Mouse (Mus musculus) C2C12 (cell line): ENCODE results near the gene Mctp2. TPM values are rescaled to one million over a fixed set of nuclear protein-coding genes. Genes with fewer than 3 reads are reported as not detected.

Experiments used
- H3K27me3 ChIP-seq: one replicate; pipeline ENCODE4 v1.6.1; 2011; ENCODE audit not compliant: control insufficient read depth, insufficient read depth, insufficient read length
- H3K36me3 ChIP-seq: one replicate; pipeline ENCODE4 v1.6.1; 2011; ENCODE audit not compliant: control insufficient read depth, insufficient read depth
- H3K4me3 ChIP-seq: one replicate; pipeline ENCODE4 v1.5.1; 2011; ENCODE audit warnings: mild to moderate bottlenecking, control low read depth; ENCODE audit not compliant: poor library complexity, insufficient read depth, severe bottlenecking
- H3K79me2 ChIP-seq: one replicate; pipeline ENCODE4 v1.6.1; 2011; ENCODE audit not compliant: control insufficient read depth, insufficient read depth
- H3K79me3 ChIP-seq: one replicate; pipeline ENCODE4 v1.6.1; 2011; ENCODE audit warnings: low read depth, control low read depth
- H3ac ChIP-seq: one replicate; pipeline ENCODE3; 2011; ENCODE audit warnings: low read depth; ENCODE audit not compliant: control insufficient read depth, insufficient read length
- CEBPB ChIP-seq: IDR thresholded peaks from one replicate; pipeline ENCODE4 v1.6.1; 2011; ENCODE audit warnings: low read depth, mild to moderate bottlenecking, control low read depth, moderate library complexity
- CTCF ChIP-seq: IDR thresholded peaks from one replicate; pipeline ENCODE4 v1.5.1; 2011; ENCODE audit not compliant: control insufficient read depth, insufficient read depth, insufficient read length
- FOSL1 ChIP-seq: IDR thresholded peaks from one replicate; pipeline ENCODE4 v1.8.0; 2011; ENCODE audit warnings: mild to moderate bottlenecking, low read length; ENCODE audit not compliant: poor library complexity, insufficient read depth, severe bottlenecking
- MAX ChIP-seq: IDR thresholded peaks from one replicate; pipeline ENCODE4 v1.6.1; 2011; ENCODE audit warnings: mild to moderate bottlenecking, control low read depth
- MYOD1 ChIP-seq: IDR thresholded peaks from one replicate; pipeline ENCODE4 v1.6.1; 2011; ENCODE audit warnings: low read depth; ENCODE audit not compliant: control insufficient read depth, insufficient read length
- MYOG ChIP-seq: IDR thresholded peaks from one replicate; pipeline ENCODE4 v1.6.1; 2011; ENCODE audit not compliant: control insufficient read depth, insufficient read length; ENCODE audit errors: extremely low read depth
- USF1 ChIP-seq: IDR thresholded peaks from one replicate; pipeline ENCODE4 v1.6.1; 2011; ENCODE audit warnings: low read depth, mild to moderate bottlenecking, control low read depth, moderate library complexity
- polyA plus RNA-seq: library from polyadenylated mRNA; unstranded; fragments of >200 nt; fragmentation: generic; extraction: Trizol; gene quantifications from one replicate; pipeline ENCODE4 v1.2.1, GENCODE M21; 2012; ENCODE audit warnings: missing spikeins

Mctp2 gene
- polyA plus RNA-seq, 1 experiment, result 0.81 TPM

GRCm38 (mm10) chr7:72096433-72096832, 210.0 kb downstream of the Mctp2 start:
- Histone ChIP-seq H3K36me3 (no peaks in the 10 kb centered on the region), H3K79me3 (no peaks in the 10 kb centered on the region), H3K79me2 (no peaks in the 10 kb centered on the region), H3K27me3 (no peaks in the 10 kb centered on the region), H3ac (no peak overlapping the region), H3K4me3 (no peak overlapping the region)
- TF ChIP-seq MYOD1, result peak; percentile 53
- TF ChIP-seq MAX, result no peak
- no peak for TF ChIP-seq CTCF
- TF ChIP-seq MYOG, result no peak
- TF ChIP-seq FOSL1, result no peak
- no peak for TF ChIP-seq CEBPB
- TF ChIP-seq USF1, result no peak

DNA sequence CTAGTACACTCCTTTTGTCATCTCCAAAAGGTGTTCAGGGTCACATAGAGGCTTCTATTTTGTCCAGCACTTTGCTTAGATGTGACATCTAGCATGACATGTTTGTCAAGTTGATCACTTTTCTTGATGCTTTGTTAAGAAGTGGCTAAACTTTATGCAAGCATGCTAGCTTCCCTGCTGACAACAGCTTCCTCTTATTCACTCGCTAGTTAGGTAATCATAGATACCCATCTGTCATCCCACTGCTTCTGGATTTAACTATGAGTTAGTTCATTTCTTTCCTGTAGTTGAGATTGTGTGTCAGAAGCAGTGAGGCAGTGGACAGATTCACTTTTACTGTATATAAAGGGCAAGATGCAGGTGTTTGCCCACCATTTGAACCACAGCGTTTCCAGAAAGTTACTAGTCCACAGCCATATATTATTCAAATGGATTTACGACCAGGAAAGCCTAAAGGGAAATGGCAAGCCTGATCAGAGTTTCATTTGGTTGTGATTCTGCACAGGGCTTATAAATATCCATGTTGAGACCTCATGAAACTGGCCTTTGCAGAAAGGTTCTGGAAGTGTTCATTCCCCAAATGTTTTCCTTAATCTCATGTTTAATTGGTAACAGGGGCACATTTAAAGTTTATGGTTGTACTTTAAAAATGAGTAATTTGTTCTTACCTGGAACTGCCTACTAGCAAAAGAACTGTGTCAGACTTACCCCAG, 216.8 kb downstream of the Mctp2 start:
- Histone ChIP-seq H3K27me3 (no peaks in the 10 kb centered on the region), H3K79me2 (no peaks in the 10 kb centered on the region), H3K79me3 (no peaks in the 10 kb centered on the region), H3ac (no peak overlapping the region), H3K4me3 (no peak overlapping the region), H3K36me3 (no peaks in the 10 kb centered on the region)
- no peak for TF ChIP-seq MYOD1
- TF ChIP-seq CEBPB, result no peak
- TF ChIP-seq CTCF, result no peak
- TF ChIP-seq FOSL1, result no peak
- TF ChIP-seq USF1, result no peak
- TF ChIP-seq MAX, result no peak
- no peak for TF ChIP-seq MYOG

DNA sequence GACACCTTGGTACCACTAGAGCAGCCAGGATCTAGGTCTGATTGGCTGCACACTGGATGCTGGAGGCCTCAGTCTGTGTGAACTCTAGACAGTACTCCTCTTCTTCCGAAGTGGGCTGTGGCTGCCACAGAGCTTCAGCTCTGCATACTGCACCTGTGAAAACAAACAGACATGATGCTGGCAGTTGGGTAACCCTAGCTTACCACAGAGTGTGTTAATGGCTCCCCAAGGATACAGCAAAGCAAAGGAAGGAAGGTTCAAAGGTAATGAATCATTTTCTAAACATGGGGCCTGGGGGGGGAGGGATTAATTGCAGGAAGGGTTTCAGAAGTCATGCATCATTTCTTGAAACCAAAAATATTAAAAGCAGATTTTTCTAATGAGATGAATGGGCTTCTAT, 225.7 kb downstream of the Mctp2 start:
- H3ac ChIP-seq, result no peak overlapping the region
- TF ChIP-seq CEBPB (peak; percentile 75), MYOG (no peak), FOSL1 (no peak), MYOD1 (peak; percentile 83), MAX (peak; percentile 38), USF1 (no peak), CTCF (no peak)
- no peaks in the 10 kb centered on the region for H3K79me3 ChIP-seq
- no peaks in the 10 kb centered on the region for H3K27me3 ChIP-seq
- no peaks in the 10 kb centered on the region for H3K36me3 ChIP-seq
- H3K4me3 ChIP-seq, result no peak overlapping the region
- no peaks in the 10 kb centered on the region for H3K79me2 ChIP-seq

DNA sequence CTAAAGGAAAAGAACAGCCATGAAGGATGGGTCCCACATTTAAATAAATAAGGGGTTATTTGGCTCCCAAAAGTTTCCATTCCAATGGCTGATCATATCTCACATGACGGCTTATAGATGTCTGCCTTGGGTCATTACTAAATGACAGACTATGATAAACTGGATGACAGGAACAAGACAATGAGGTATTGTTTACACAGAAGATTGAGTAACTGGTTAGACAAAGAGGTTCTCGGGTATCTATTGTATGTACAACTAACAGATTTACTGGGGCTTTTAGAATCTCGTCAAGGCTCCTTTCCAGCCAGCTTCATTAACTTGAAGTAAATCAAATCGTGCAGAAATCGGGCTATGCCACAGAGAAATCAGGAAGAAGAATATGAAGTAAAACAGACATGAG, 227.5 kb downstream of the Mctp2 start:
- H3K4me3 ChIP-seq, result no peak overlapping the region
- no peaks in the 10 kb centered on the region for H3K36me3 ChIP-seq
- no peak overlapping the region for H3ac ChIP-seq
- TF ChIP-seq CTCF, result no peak
- H3K27me3 ChIP-seq, result no peaks in the 10 kb centered on the region
- H3K79me2 ChIP-seq, result no peaks in the 10 kb centered on the region
- no peaks in the 10 kb centered on the region for H3K79me3 ChIP-seq

GRCm38 (mm10) chr7:72071418-72072184, 234.8 kb downstream of the Mctp2 start:
- Histone ChIP-seq H3K27me3 (no peaks in the 10 kb centered on the region), H3ac (no peak overlapping the region), H3K36me3 (no peaks in the 10 kb centered on the region), H3K79me2 (no peaks in the 10 kb centered on the region), H3K79me3 (no peaks in the 10 kb centered on the region), H3K4me3 (no peak overlapping the region)
- TF ChIP-seq USF1, result no peak
- TF ChIP-seq CTCF, result no peak
- TF ChIP-seq FOSL1, result no peak
- TF ChIP-seq MYOG, result no peak

GRCm38 (mm10) chr7:72068454-72068853, 238.0 kb downstream of the Mctp2 start:
- no peaks in the 10 kb centered on the region for H3K27me3 ChIP-seq
- H3ac ChIP-seq, result no peak overlapping the region
- no peaks in the 10 kb centered on the region for H3K36me3 ChIP-seq
- H3K79me3 ChIP-seq, result no peaks in the 10 kb centered on the region
- no peak overlapping the region for H3K4me3 ChIP-seq
- TF ChIP-seq CEBPB (no peak), MYOG (no peak), MYOD1 (no peak), CTCF (no peak), FOSL1 (no peak), USF1 (no peak), MAX (no peak)
- H3K79me2 ChIP-seq, result no peaks in the 10 kb centered on the region
